Mouse (Mus musculus): ENCODE measurements at regions not wholly inside any gene's neighbourhood (a gene's known extent, or its start where the extent isn't known, plus 50 kb on each side); places are given as distances from the start of the nearest gene placed in this dataset.

DNA sequence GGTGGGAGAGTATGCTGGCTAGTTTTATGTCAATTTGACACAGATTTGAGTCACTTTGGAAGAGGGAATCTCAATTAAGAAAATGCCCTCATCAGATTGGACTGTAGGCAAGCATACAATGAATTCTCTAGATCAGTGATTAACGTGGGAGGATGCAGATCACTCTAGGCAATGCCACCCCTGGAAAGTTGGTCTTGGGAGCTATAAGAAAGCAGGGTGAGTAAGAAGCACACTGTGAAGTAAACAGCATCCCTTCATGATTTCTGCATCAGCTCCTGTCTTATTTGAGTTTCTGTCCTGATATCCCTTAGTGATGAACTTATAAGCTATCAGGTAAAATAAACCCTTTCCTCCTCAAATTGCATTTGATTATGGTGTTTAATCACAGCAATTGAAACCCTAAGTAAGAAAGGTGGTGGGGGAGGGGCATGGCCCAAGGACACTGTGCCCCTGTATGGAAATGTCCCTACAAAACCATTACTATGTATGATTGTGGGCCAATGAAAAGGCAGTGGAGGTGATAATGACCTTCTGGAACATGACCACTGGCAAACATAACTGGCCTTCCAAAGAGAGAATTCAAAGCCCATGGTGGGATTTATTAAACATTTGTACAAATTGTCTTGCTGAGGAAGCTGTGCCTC, 640.3 kb upstream of the Vstm2b start:
- no peak for DNase-seq

GRCm38 (mm10) chr7:40258377-40258739, 639.8 kb upstream of the Vstm2b start:
- peak; percentile 2 for DNase-seq

DNA sequence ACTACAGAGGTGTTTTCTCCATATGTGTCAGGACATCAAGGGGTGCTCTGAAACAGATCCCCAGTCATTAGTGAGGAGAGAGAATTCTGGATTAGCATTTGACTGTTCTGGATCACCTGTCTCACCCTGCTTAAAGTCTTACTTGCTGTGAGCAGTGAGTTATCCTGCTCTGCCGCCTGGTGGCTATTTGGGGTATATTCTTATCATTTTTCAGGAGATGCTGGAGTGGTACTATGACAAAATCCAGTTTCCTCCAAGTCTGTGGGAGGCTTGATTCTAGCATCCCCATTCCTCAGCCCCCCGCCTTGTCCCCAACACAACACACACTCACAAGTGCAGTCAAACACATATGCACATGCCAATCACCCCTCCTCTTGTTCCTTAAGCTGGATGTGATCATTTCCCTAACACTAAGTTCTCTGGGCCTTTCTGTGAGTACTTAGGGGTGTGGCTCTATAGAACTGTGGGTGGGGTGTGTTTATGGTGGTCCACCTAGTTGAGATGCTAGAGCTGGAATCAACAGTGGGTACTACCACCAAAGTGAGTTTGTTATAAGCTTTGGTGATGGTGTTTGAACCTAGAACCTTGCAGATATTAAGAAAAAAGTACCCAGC, 624.6 kb upstream of the Vstm2b start:
- peak; percentile 67 for DNase-seq

- DNase-seq, result no peak
Observed at GRCm38 (mm10) chr7:40275078-40275477, 623.0 kb upstream of the Vstm2b start.

GRCm38 (mm10) chr7:40275658-40276057, 622.5 kb upstream of the Vstm2b start:
- no peak for DNase-seq

DNA sequence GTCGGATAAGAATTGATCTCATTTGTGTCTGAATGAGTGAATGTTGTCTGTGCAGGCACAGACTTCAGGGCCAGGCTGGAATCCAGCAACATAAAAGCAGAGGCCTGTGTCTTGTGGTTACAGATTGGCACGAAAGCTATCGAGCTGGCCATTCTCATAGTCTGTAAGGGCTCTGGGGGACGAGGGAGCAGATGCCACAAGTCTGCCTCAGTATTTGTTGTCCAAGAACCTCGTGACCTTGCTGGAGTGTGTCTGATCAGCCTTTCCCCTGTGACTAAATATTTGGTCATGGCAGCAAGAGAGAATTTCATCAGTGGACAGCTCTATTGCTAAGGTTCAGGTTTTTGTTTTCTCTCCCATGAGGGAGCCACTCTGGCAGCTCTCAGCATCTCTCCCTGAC, 622.0 kb upstream of the Vstm2b start:
- no peak for DNase-seq

DNA sequence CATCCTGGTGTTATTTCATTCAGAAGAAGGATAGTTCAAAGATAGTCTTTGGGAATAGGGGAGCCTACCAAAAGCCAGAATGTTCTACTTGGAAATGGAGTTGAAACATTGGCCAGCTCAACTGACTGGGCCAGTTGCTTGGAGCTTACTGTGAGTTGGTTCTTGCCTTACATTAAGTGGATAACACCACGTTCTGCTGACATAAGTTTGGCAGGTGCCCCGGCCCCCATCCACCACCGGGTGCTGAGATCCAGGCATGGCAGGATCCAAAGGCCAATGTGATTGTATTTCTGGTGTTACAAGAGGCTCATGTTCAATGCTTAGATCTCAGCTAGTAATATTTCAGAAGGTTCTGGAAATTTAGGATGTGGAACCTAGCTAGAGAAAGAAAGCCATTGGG, 608.0 kb upstream of the Vstm2b start:
- DNase-seq, result no peak

DNA sequence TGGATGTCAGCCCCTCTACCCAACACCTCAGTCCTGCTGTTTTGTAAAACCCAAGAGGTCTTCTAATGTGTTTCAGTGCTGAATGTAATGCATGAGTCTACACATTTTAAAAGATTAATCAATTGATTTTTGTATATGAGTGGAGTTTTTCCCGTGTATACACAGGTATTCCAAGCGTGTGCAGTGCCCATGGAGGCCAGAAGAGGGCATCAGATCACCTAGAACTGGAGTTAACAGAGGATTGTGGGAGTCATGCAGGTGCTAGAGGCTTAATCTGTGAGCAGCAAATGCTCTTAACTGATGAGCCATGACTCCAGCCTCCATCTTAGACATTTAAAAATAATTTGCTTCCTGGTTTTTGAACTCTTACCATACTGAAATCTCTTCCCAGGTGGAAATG, 587.6 kb upstream of the Vstm2b start:
- DNase-seq, result peak; percentile 10

DNA sequence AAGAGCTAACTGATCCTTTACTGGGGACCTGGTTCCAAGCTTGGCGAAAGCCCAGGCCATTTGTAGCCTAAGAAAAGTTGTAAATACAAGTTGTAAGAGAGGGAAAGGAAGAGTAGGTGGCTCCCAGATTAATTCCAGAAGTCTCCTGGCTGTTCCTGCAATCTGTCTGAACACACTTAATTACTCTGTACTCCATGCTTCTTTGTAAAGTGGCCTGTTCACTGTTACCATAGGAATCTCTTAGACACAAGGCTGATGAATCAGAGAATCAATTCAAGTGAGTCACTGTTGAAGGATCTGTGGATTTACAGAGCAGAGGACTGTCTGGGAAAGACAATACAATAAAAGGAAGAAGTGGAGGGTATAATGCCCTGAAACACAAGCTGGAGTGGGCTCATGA, 577.0 kb upstream of the Vstm2b start:
- no peak for DNase-seq

DNA sequence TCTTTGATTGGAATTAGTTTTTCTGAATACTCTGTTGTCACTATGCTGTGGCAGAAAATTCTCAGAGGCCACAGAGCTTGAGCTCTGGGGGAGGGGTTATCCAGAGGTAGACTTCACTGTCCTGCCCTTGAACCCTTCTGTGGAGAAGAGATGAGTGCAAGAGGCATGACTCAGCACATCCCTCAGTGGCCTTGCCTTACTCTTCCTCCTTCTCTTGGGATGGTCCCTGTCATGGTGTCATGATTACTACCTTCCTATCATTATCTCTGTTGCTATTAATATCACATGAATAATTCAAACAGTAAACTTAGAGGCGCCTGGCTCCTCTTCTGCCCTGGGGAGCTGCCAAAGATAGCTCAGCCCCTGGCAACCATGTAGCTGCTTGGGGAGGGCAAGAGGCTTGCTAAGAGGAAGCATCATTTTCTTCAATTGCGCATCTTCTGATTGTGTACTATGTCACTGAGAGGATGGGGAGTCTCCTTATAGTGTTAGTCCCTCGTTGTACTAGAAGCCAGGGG, 572.9 kb upstream of the Vstm2b start:
- no peak for DNase-seq

GRCm38 (mm10) chr7:40332455-40332854, 565.7 kb upstream of the Vstm2b start:
- DNase-seq, result no peak

- DNase-seq, result no peak
Observed at GRCm38 (mm10) chr7:40352306-40352705, 545.8 kb upstream of the Vstm2b start.

- DNase-seq, result no peak
Observed at GRCm38 (mm10) chr7:40362719-40363118, 535.4 kb upstream of the Vstm2b start.

DNA sequence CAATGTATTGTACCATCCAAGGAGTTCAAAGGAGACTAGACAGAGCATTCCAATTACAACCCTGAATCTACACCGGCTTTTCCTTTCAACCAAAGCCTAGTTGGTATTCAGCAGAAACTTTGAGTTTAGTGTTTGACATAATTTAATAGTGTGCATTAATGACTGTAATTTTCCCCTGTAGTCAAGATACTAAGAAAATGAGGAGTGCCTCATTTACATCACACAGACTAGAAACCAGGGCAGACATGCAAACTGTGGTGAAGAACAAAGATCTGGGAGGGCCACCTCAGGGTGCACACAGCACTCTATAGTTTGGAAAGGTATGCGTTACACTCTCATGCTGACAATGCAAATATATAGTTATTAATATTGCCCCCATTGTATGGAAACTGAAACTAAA, 525.4 kb upstream of the Vstm2b start:
- DNase-seq, result no peak

DNA sequence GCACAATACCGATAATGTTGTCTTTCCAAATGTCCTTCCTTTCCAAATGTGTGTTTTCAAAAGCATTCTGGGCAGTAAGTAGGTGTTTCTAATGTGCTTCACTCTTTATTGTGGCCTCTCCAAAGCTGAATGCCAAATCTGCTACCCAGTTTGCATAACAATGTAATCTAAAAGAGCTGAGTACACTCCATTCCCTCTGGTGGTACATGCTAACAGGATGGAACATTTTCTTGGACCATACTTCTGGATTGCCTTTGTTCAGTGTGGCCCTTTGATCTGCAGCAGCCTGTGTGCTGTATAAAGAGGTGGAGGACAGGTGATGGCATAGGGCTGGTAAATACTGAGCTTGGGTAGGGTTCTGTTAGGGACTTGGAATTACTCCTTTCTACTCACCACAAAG, 520.3 kb upstream of the Vstm2b start:
- no peak for DNase-seq

- no peak for DNase-seq
Observed at GRCm38 (mm10) chr7:40381244-40381643, 516.9 kb upstream of the Vstm2b start.

- DNase-seq, result no peak
Observed at GRCm38 (mm10) chr7:40388152-40388551, 510.0 kb upstream of the Vstm2b start.

- no peak for DNase-seq
Observed at GRCm38 (mm10) chr7:40389795-40390194, 508.3 kb upstream of the Vstm2b start.

DNA sequence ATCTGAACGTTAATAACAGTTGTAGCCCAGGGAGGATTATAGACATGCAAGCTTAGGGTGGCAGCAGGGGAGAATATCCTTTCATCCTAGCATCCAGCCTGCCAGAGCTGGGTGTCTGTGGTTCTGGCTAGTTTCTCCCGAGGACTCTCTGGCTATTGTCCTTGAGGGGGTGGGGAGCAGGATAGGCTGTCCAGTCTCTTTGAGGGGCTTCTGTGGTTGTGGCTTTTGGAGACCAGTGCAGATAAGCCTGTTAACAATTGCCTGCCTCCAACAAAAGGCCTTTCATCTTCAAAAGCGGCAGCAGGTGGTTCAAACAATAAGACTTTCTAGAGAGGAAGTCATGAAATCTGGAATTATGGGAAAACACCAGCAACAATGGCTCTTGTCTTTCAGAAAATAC, 507.2 kb upstream of the Vstm2b start:
- DNase-seq, result no peak

DNA sequence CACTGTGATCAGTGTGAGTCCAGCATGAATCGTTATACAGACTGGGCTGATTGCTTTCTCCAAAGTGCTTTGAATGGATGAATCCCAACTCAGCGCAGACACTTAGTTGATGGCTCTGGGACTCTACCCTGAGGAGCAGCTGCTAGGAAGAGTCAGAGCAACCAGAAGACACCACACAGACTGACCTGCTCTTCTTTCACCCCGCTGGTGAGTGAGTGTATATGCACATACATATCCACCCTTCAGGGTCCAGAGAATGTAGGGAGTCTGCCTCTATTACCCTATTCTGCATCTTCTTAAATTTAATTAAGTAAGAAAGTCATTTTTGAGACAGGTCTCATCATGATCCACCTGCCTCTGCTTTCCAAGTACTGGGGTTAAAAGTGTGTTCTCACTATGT, 506.5 kb upstream of the Vstm2b start:
- DNase-seq, result no peak

GRCm38 (mm10) chr7:40392207-40392606, 505.9 kb upstream of the Vstm2b start:
- no peak for DNase-seq

- DNase-seq, result no peak
Observed at GRCm38 (mm10) chr7:40392699-40393098, 505.4 kb upstream of the Vstm2b start.

DNA sequence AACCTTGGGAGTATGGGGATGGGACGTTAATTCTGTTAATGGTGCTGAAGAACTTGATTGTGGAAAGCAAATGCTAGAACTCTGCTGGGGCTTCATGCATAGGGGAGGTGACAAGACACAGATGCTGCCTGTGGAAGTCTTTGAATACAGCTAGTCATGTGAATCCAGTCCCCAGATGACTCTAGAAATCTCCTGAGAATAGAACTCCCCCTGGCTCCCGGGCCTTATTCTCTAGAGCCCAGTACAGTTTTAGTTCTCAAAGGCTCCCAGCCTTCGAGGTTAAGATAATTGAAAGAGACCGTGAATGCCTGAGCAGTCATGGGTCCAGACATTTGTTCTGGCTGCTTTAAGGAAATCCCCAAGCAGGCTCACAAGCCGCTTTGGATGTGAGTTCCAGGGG, 499.9 kb upstream of the Vstm2b start:
- no peak for DNase-seq

- DNase-seq, result no peak
Observed at GRCm38 (mm10) chr7:40419332-40419731, 478.8 kb upstream of the Vstm2b start.

- DNase-seq, result no peak
Observed at GRCm38 (mm10) chr7:40422125-40422524, 476.0 kb upstream of the Vstm2b start.

Measured in right cerebral cortex, postnatal 4 days (tissue).